In genomic region chr7:116092710-116093465, GRCm38 (mm10) we compare ENCODE assay signal across 1 mouse cellular context.
TF ChIP-seq lines count a peak whose summit lies in the region.

No protein-coding gene starts in this region.

TF ChIP-seq in MEL, 35 proteins besides CTCF, POLR2A, EP300 and RAD21 (continued from another document):
- TF ChIP-seq MYB (IDR thresholded peaks at IDR 0.05; ENCODE audit: low read depth, low read length) (no peak), NELFE (IDR thresholded peaks at IDR 0.05; ENCODE audit: low read depth, low read length) (peak; percentile 97), KAT2A (conservative IDR thresholded peaks at IDR 0.05; ENCODE audit: low read depth, low read length) (peak; percentile 94), MAFK (IDR thresholded peaks at IDR 0.05; ENCODE audit: borderline replicate concordance, low read depth, low read length) (no peak), JUND (IDR thresholded peaks at IDR 0.05; ENCODE audit: low read depth, low read length) (no peak), ZKSCAN1 (IDR thresholded peaks at IDR 0.05; ENCODE audit: low read depth, low read length) (no peak), BHLHE40 (IDR thresholded peaks at IDR 0.05; ENCODE audit: borderline replicate concordance, low read depth, low read length) (no peak), GATA1 (IDR thresholded peaks at IDR 0.05; ENCODE audit: low read depth, low read length) (no peak), MXI1 (IDR thresholded peaks at IDR 0.05; ENCODE audit: low read depth, low read length) (peak; percentile 74; the same call in 1 of the 2 replicates), TBP (IDR thresholded peaks at IDR 0.05; ENCODE audit: low read depth, low read length) (peak; percentile 78), ZMIZ1 (IDR thresholded peaks at IDR 0.05; ENCODE audit: low read depth, low read length) (peak; percentile 93), MAX (IDR thresholded peaks at IDR 0.05; ENCODE audit: low read length) (peak; percentile 47; the same call in 1 of the 2 replicates), UBTF (IDR thresholded peaks at IDR 0.05; ENCODE audit: borderline replicate concordance, insufficient read depth, low read depth, low read length) (no peak)
TF ChIP-seq in MEL: peak in this region for 15.
